Mouse (Mus musculus) heart, postnatal 0 days (tissue): ENCODE measurements at regions not wholly inside any gene's neighbourhood (a gene's known extent, or its start where the extent isn't known, plus 50 kb on each side); places are given as distances from the start of the nearest gene placed in this dataset.

ENCODE experiments used
- ATAC-seq: fragments of 200-750 bp; cut with Nextera tagmentation; 2 replicates; pipeline ENCODE4 v1.8.0; 2017; ENCODE audit warnings: low read depth, moderate number of reproducible peaks, moderate library complexity; ENCODE audit not compliant: insufficient read depth
- DNase-seq: peaks from one replicate; pipeline ENCODE4 v3.0.0-alpha.2; 2016; ENCODE audit warnings: low spot score
- H3K27ac ChIP-seq: fragments of 300-500 bp; sonication (generic); 2 replicates; pipeline ENCODE4 v1.5.1; 2014; ENCODE audit warnings: low read depth, mild to moderate bottlenecking
- H3K27me3 ChIP-seq: fragments of 300-500 bp; sonication (generic); 2 replicates; pipeline ENCODE4 v1.6.1; 2014; ENCODE audit warnings: low read length, mixed read lengths; ENCODE audit not compliant: control insufficient read depth, insufficient read depth
- H3K36me3 ChIP-seq: fragments of 300-500 bp; sonication (generic); replicated peaks from 2 replicates; pipeline ENCODE4 v1.6.1; 2014; ENCODE audit warnings: low read length, mixed read lengths; ENCODE audit not compliant: control insufficient read depth, insufficient read depth
- H3K4me1 ChIP-seq: fragments of 300-500 bp; sonication (generic); 2 replicates; pipeline ENCODE4 v1.6.1; 2014; ENCODE audit warnings: antibody characterized with exemption; ENCODE audit not compliant: control insufficient read depth, insufficient read depth
- H3K4me2 ChIP-seq: fragments of 300-500 bp; sonication (generic); 2 replicates; pipeline ENCODE4 v1.6.1; 2014; ENCODE audit warnings: low read depth, mild to moderate bottlenecking, low read length, moderate library complexity
- H3K4me3 ChIP-seq: fragments of 300-500 bp; sonication (generic); 2 replicates; pipeline ENCODE4 v1.5.1; 2014; ENCODE audit warnings: low read depth, low read length
- H3K9ac ChIP-seq: fragments of 300-500 bp; sonication (generic); replicated peaks from 2 replicates; pipeline ENCODE4 v1.6.1; 2014; ENCODE audit warnings: low read depth, low read length, mixed read lengths
- H3K9me3 ChIP-seq: fragments of 300-500 bp; sonication (generic); replicated peaks from 2 replicates; pipeline ENCODE4 v1.6.1; 2016; ENCODE audit warnings: low read length; ENCODE audit not compliant: control insufficient read depth
- CTCF ChIP-seq: IDR thresholded peaks from 2 replicates; pipeline ENCODE4 v1.5.1; 2016; ENCODE audit warnings: antibody characterized with exemption, control low read depth, low read depth
- EP300 ChIP-seq: IDR thresholded peaks from 2 replicates; pipeline ENCODE4 v1.6.1; 2016; ENCODE audit warnings: antibody characterized with exemption, low read depth
- WGBS: fragments of 180-500 bp; shearing (Covaris S2); extraction: QIAGEN DNeasy Blood & Tissue Kit; methylation state at CpG from one replicate; pipeline ENCODE4 v1.1.7; 2014; 5-methylcytosine and 5-hydroxymethylcytosine counted together

DNA sequence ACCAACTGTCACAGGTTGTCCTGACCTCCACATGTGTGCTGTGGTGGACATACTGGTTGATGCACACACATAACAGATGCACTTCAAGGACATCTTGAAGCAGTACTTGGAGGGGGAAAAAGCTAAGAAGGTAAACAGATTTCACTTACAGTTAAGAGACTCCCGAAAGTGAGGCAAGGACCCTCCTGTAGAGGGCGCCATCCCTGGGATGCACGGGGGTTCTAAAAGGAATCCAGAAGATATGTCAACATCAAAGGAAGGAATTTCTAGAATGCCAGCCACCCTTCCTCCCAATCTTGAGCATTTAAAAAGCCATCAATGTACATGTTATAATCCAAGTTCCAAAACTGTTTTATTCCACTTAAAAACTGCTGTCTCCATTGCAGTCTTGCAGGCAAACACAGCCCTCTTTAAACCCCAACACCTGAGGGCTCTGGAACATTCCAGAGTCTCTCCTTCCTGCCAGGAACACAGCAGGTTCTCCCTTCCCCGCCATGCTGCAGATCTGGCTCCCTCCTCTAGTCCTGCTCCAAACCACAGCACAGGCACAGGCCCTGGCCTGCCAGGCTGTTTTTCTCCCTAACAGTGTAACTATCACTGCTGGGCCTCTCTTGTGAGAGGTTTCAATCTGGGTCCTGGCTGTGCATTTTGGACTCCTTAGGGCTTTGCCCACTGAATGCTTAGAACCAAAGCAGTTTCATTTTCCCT lies 200.8 kb upstream of the Mkln1 start:
- DNase-seq (no peak), ATAC-seq (no peak)
- Histone ChIP-seq H3K9ac (no peak overlapping the region), H3K4me2 (no peak overlapping the region), H3K4me1 (no peaks in the 10 kb centered on the region), H3K27me3 (no peaks in the 10 kb centered on the region), H3K27ac (no peak overlapping the region), H3K4me3 (no peak overlapping the region), H3K9me3 (no peaks in the 10 kb centered on the region), H3K36me3 (no peaks in the 10 kb centered on the region)
- TF ChIP-seq CTCF (peak; percentile 22; the same call in 1 of the 2 replicates), EP300 (no peak)
- WGBS, result 44% methylated on average over 4 of the region's 4 CpGs

- WGBS, result 58% methylated on average over 8 of the region's 8 CpGs
- Histone ChIP-seq H3K9ac (no peak overlapping the region), H3K9me3 (no peaks in the 10 kb centered on the region), H3K36me3 (no peaks in the 10 kb centered on the region), H3K4me3 (no peak overlapping the region), H3K4me2 (no peak overlapping the region), H3K27me3 (no peaks in the 10 kb centered on the region), H3K4me1 (no peaks in the 10 kb centered on the region), H3K27ac (no peak overlapping the region)
- no peak for ATAC-seq
- TF ChIP-seq CTCF, result no peak
- TF ChIP-seq EP300, result no peak
- DNase-seq, result no peak
Measured at GRCm38 (mm10) chr6:31198340-31198739, 200.2 kb upstream of the Mkln1 start.

DNA sequence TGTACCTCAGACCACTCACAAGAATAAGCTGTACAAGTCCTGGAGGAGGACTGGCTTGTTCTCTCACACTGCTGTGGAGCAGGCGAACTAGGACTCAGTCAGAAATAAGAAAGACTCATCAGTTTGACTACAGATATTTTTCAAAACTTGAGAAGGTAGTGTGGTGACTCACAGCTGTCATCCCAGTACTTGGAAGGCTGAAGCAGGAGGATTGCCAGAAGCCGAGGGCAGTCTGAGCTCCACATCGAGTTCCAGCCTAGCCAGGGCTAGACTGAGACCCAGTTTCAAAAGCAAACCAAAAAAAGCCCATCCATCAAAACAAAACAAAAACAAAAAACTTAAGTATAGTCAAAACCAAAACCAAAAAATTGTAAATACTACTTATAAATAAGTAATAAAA lies 197.8 kb upstream of the Mkln1 start:
- no peaks in the 10 kb centered on the region for H3K27me3 ChIP-seq
- no peak overlapping the region for H3K4me2 ChIP-seq
- H3K36me3 ChIP-seq, result no peaks in the 10 kb centered on the region
- 74% methylated on average over 3 of the region's 3 CpGs for WGBS
- TF ChIP-seq EP300, result no peak
- no peak for TF ChIP-seq CTCF
- no peak overlapping the region for H3K9ac ChIP-seq
- no peak overlapping the region for H3K27ac ChIP-seq
- H3K4me3 ChIP-seq, result no peak overlapping the region
- ATAC-seq (no peak), DNase-seq (no peak)
- H3K9me3 ChIP-seq, result no peaks in the 10 kb centered on the region
- H3K4me1 ChIP-seq, result no peaks in the 10 kb centered on the region

DNA sequence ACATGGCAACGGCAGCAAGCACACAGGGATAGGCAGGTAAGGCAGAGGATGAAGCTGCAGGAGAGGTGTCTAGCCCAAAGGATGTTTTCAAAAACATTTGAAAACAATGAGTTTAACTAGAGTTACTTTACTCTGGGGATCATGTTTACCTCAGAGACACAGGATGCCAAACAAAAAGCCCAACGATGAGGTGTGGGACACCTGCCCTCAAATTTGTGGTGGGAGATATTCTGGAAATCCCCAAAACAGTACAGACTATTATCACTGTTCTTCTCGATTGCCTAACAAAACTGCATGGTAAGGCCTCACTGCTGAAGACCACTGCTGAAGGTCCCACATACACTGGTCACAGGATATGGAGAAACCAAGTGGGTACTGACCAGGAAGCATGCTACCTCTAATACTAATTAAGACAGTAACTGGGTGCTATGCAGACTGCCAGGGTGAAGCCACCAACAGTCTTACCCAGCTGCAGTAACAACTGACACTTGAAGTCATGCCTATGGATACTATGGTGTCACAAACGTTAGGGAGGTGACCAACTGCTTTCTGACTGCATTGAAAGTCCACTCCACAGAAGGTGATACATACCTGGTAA lies 197.1 kb upstream of the Mkln1 start:
- 78% methylated on average over 4 of the region's 4 CpGs for WGBS
- H3K4me1 ChIP-seq, result no peaks in the 10 kb centered on the region
- H3K4me3 ChIP-seq, result no peak overlapping the region

GRCm38 (mm10) chr6:31202594-31202993 lies 195.9 kb upstream of the Mkln1 start:
- Histone ChIP-seq H3K9me3 (no peaks in the 10 kb centered on the region), H3K9ac (no peak overlapping the region), H3K36me3 (no peaks in the 10 kb centered on the region), H3K27ac (no peak overlapping the region), H3K4me3 (no peak overlapping the region), H3K4me1 (no peaks in the 10 kb centered on the region), H3K27me3 (no peaks in the 10 kb centered on the region), H3K4me2 (no peak overlapping the region)
- TF ChIP-seq CTCF (no peak), EP300 (no peak)
- ATAC-seq, result no peak
- DNase-seq, result no peak

More for the DNA sequence above, 197.1 kb upstream of the Mkln1 start:
- Histone ChIP-seq H3K27me3 (no peaks in the 10 kb centered on the region), H3K27ac (no peak overlapping the region), H3K9me3 (no peaks in the 10 kb centered on the region), H3K36me3 (no peaks in the 10 kb centered on the region), H3K9ac (no peak overlapping the region), H3K4me2 (no peak overlapping the region)
- no peak for TF ChIP-seq EP300
- no peak for TF ChIP-seq CTCF
- DNase-seq (no peak), ATAC-seq (no peak)

- Histone ChIP-seq H3K4me3 (no peak overlapping the region), H3K27me3 (no peaks in the 10 kb centered on the region), H3K9me3 (no peaks in the 10 kb centered on the region), H3K9ac (no peak overlapping the region), H3K4me1 (no peaks in the 10 kb centered on the region), H3K4me2 (no peak overlapping the region), H3K27ac (no peak overlapping the region), H3K36me3 (no peaks in the 10 kb centered on the region)
- DNase-seq (no peak), ATAC-seq (no peak)
- 88% methylated on average over 3 of the region's 3 CpGs for WGBS
- no peak for TF ChIP-seq CTCF
- TF ChIP-seq EP300, result no peak
Measured at GRCm38 (mm10) chr6:31204434-31204833, 194.1 kb upstream of the Mkln1 start.
